Mouse (Mus musculus) spleen, adult 2 months (tissue): ENCODE results near the gene Zfp664. TPM values are rescaled to one million over a fixed set of nuclear protein-coding genes. Genes with fewer than 3 reads are reported as not detected.

Experiments used
- DNase-seq, 2 experiments: peaks; one replicate each; pipeline versions ENCODE4 v3.0.0 to v3.0.0-alpha.2; 2012 to 2021; ENCODE audit warnings: low spot score in 2 of 2, low read depth in 1 of 2
- H3K27ac ChIP-seq: fragments of 200-500 bp; 2 replicates; pipeline ENCODE4 v1.5.1; 2012; ENCODE audit warnings: low read length, inconsistent platforms; ENCODE audit not compliant: insufficient read depth
- H3K27me3 ChIP-seq: fragments of 200-500 bp; 2 replicates; pipeline ENCODE4 v1.6.1; 2012; ENCODE audit warnings: mild to moderate bottlenecking, moderate library complexity, low read length, inconsistent platforms; ENCODE audit not compliant: control insufficient read depth, insufficient read depth
- H3K36me3 ChIP-seq: fragments of 200-500 bp; 2 replicates; pipeline ENCODE4 v1.6.1; 2012; ENCODE audit warnings: mild to moderate bottlenecking, low read length, inconsistent platforms; ENCODE audit not compliant: control insufficient read depth, insufficient read depth
- H3K4me1 ChIP-seq: fragments of 200-500 bp; 2 replicates; pipeline ENCODE4 v1.6.1; 2011; ENCODE audit warnings: inconsistent platforms; ENCODE audit not compliant: control insufficient read depth, insufficient read depth, insufficient read length
- H3K4me3 ChIP-seq: fragments of 200-500 bp; 2 replicates; pipeline ENCODE4 v1.5.1; 2011; ENCODE audit warnings: mild to moderate bottlenecking, inconsistent platforms; ENCODE audit not compliant: insufficient read depth, insufficient read length; ENCODE audit errors: extremely low read depth
- CTCF ChIP-seq: fragments of 200-500 bp; IDR thresholded peaks from 2 replicates; pipeline ENCODE4 v1.5.1; 2011; ENCODE audit warnings: mild to moderate bottlenecking, inconsistent platforms; ENCODE audit not compliant: insufficient read depth, insufficient read length, insufficient replicate concordance; ENCODE audit errors: extremely low read depth
- POLR2A ChIP-seq: fragments of 200-500 bp; IDR thresholded peaks from 2 replicates; pipeline ENCODE4 v1.6.1; 2011; ENCODE audit warnings: low read depth, low read length, inconsistent platforms
- WGBS: fragments of 180-500 bp; shearing (Covaris S2); methylation state at CpG from one replicate; pipeline ENCODE4 v1.1.7; 2018; 5-methylcytosine and 5-hydroxymethylcytosine counted together
- polyA plus RNA-seq: library from polyadenylated mRNA; depleted of rRNA; stranded (reverse); fragments of >200 nt; gene quantifications from 2 replicates; pipeline ENCODE4 v1.2.3, GENCODE M21; 2012

Gene Zfp664
- polyA plus RNA-seq, 1 experiment: 7.9 TPM

DNA sequence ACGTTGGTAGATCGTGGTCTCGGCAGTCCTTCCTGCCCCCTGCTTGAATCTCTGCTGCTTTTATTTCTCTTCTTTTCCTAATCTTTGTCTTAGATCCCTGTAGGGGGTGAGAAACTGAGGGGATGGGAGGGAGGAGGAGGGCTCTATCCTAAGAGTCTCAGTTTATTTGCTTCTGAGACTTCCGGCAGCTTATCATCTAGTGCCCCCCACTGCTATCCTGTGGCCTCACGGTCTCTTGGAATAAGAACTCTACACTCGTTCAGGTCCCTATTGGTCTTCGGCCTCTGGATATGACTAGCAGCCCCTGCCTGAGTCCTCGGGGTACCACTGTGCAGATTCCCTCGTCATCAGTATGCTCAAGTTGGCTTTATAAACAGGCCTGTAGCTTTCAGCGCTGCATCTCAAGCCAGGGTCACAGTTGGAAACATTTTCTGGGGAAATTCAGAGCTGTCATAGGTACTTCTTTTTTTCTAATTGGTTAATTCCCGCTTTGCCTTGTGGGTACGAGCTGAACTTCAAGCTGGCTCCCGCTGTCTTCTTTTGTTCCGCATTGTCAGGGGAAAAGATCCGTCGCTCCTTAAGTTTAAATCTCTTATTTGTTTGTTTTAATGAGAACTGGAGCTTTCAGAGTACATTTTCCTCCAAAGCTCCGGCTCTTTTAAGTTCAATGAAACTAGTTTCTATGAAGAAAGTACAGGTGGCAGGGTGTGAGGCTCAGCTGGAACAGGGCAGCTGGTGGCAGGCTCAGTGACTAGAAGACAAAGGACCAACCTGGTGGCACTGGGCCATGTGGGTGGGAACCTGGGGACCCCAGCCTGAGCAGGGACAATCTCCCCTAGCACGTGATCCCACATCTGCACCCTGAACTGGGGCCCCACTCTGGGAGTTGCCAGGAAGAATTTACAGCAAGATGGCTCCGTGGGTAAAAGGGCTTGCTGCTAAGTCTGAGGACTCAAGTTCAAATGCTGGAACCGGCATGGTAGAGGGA lies 50.7 kb downstream of the Zfp664 start:
- no peaks in the 10 kb centered on the region for H3K27me3 ChIP-seq

DNA sequence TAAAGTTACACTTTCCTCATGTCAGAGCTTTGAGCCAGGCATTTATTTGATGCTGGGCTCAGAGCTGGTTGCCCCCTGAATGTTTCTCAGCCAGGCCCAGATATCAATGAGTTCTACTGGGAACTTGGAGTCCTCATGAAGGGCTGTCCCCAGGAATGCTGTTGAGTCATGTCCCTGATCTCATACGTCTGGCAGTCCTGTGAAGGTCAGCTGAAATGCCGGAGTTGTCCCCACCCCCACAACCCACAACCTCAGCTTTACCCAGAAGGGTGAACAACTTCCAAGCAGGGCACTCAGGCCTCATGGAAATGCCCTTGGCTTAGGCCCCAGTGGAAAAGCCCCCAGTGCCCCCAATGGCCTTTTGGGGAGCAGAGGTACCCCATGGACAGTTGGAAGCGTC lies 57.3 kb downstream of the Zfp664 start:
- Histone ChIP-seq H3K36me3 (no peaks in the 10 kb centered on the region), H3K4me3 (no peak overlapping the region), H3K4me1 (0 out of 2 replicates have a peak, but pooled peaks cover 2% of the 10 kb centered on the region), H3K27ac (no peak overlapping the region), H3K27me3 (no peaks in the 10 kb centered on the region)
- WGBS: 89% methylated on average over 3 of the region's 3 CpGs
- TF ChIP-seq POLR2A (no peak), CTCF (no peak)
- DNase-seq: no peak

More for the DNA sequence above, 50.7 kb downstream of the Zfp664 start:
- H3K4me1 ChIP-seq: no peaks in the 10 kb centered on the region
- no peak for DNase-seq
- H3K4me3 ChIP-seq: no peak overlapping the region
- H3K36me3 ChIP-seq: no peaks in the 10 kb centered on the region
- TF ChIP-seq CTCF: no peak
- no peak for TF ChIP-seq POLR2A
- no peak overlapping the region for H3K27ac ChIP-seq
- WGBS: 86% methylated on average over 20 of the region's 20 CpGs

DNA sequence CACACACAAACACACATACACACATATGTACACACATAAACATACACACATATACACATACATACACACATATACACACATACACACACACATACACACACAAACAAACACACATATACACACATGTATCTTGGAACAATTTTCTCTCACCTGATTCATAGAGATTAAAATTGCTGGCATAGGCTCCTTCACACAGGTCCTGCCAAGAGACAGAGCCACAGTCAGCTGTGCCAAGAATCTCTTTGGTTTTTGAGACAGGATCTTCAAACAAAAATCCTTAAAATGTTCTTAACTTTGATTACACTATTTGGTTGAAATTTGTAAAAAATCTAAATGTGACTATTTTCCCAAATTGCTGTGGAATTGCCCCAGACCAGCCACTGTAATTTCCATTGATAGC lies 58.9 kb downstream of the Zfp664 start:
- Histone ChIP-seq H3K27ac (no peak overlapping the region), H3K27me3 (no peaks in the 10 kb centered on the region), H3K4me3 (no peak overlapping the region), H3K36me3 (no peaks in the 10 kb centered on the region), H3K4me1 (0 out of 2 replicates have a peak, but pooled peaks cover 2% of the 10 kb centered on the region)
- TF ChIP-seq CTCF (no peak), POLR2A (no peak)
- DNase-seq: no peak

DNA sequence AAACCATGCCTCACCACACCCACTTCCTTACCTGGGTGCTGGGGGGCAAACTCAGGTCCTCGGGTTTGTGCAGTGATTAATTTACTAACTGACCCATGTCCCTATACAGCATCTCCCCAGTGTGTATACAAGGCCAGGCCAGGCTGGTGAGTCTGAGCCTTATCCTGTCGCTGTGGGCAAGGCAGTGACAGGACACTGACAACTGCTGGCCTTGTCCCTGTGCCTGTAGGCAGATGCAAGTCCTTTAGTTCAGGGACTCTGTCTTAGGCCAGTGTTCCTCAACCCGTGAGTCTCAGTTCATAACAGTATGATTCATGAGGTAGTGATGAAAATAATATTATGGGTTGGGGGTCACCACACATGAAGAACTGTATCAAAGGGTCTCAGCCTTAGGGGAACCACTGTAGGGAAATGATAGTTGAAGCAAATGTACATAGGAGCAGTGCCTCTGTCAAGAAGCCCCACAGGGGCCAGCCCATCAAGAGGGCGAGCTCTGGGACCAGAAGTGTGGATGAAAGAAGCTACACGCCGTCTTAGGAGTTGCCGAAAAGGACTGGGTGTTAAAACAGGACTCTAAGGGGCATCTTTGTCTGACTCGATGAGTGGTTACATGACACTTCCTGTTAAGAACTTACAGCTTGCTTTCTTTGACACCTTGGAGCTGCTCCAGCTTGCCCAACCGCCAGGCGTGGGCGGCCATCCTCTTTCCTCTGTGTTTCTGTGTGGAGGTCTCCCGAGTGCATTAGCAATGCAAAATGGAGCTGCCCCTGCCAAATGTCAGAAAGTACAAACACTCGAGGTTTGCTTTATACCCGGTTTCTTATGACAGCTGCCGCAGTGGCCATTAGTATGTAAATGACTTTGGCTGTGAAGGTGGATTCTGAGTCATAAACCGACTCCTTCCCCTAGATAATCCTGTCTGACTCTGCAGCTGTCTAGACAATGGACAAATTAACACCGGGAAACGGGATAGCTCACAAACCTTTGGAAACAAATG lies 60.2 kb downstream of the Zfp664 start:
- no peaks in the 10 kb centered on the region for H3K27me3 ChIP-seq
- H3K4me3 ChIP-seq: no peak overlapping the region
- 0 out of 2 replicates have a peak, but pooled peaks cover 2% of the 10 kb centered on the region for H3K4me1 ChIP-seq
- TF ChIP-seq CTCF (no peak), POLR2A (no peak)
- no peaks in the 10 kb centered on the region for H3K36me3 ChIP-seq
- no peak overlapping the region for H3K27ac ChIP-seq
- no peak for DNase-seq
- 17% methylated on average over 18 of the region's 18 CpGs for WGBS

DNA sequence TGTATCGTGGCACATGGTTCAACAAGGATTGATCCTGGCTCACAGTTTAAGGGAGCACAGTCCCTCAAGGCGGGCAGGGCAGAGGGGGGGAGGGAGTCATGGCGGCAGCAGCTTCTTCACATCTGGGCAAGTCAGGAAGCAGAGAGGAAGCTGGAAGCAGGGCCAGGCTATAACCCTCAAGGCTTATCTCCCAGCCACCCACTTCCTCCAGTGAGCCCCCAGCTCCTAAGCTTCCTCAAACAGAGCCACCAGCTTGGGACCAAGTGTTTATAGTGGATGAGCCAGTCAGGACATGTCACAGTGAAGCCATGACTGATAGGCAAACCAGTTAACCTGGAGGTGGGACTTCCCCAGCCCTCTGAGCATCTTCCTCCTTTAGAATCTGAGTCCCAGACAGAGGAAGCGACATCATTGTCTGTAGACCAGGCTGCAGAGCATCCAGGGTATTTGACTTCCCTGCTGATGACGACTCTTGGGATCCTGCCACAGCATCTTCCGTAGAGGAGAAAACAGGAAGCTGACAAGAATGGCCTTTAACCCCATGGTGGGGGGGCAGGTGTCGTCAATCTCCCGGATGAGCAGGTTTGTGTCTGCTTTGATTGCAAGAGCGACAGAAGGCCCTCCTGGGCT lies 67.0 kb downstream of the Zfp664 start:
- Histone ChIP-seq H3K36me3 (no peaks in the 10 kb centered on the region), H3K27ac (no peak overlapping the region), H3K4me3 (no peak overlapping the region), H3K27me3 (no peaks in the 10 kb centered on the region), H3K4me1 (no peaks in the 10 kb centered on the region)
- WGBS: 57% methylated on average over 9 of the region's 9 CpGs
- no peak for DNase-seq
- no peak for TF ChIP-seq CTCF
- TF ChIP-seq POLR2A: no peak

DNA sequence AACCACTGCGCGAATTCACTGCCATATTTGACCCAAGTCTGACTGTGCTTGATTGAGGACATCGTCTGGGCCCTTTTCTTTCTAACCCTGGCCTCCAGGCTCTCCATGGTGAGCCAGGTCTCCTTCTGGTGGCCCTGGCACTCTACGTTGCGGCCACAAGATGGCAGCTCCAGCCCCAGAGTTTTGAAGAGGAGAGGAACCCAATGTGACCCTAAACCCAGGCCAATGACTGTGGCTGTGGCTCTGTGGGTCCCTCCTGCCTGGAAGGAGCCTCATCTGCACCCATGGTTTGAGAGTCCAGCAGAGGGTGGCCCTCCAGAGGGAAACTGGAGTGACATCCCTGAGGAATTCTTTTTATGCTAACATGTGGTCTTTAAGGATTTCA lies 67.6 kb downstream of the Zfp664 start:
- no peak overlapping the region for H3K4me3 ChIP-seq
- TF ChIP-seq CTCF (peak; percentile 56; the same call in 1 of the 2 replicates), POLR2A (no peak)
- no peaks in the 10 kb centered on the region for H3K36me3 ChIP-seq
- DNase-seq: peak in 1 of 2 experiments; percentile 35
- H3K4me1 ChIP-seq: no peaks in the 10 kb centered on the region
- H3K27ac ChIP-seq: no peak overlapping the region
- 59% methylated on average over 5 of the region's 5 CpGs for WGBS
- no peaks in the 10 kb centered on the region for H3K27me3 ChIP-seq
